Mouse (Mus musculus) embryonic stem cell, embryonic (primary cell): Measurements from ENCODE around the gene Gm21992.

Source experiments
- CTCF ChIA-PET, 4 experiments: fragments of 300-600 bp in 2 of 4; fragments of 350-600 bp in 2 of 4; sonication (Branson Sonifier 250); formaldehyde crosslinking; loops; one replicate each; lab custom pipeline; 2022; ENCODE audit warnings: inconsistent platforms in 2 of 4; lab: Charles Lee
- POLR2A ChIA-PET, 4 experiments: fragments of 300-600 bp in 2 of 4; fragments of 350-600 bp in 2 of 4; sonication (Branson Sonifier 250); formaldehyde crosslinking; loops; one replicate each; lab custom pipeline; 2022; ENCODE audit warnings: antibody characterized with exemption in 4 of 4, inconsistent platforms in 1 of 4; lab: Charles Lee

Gm21992 gene

DNA sequence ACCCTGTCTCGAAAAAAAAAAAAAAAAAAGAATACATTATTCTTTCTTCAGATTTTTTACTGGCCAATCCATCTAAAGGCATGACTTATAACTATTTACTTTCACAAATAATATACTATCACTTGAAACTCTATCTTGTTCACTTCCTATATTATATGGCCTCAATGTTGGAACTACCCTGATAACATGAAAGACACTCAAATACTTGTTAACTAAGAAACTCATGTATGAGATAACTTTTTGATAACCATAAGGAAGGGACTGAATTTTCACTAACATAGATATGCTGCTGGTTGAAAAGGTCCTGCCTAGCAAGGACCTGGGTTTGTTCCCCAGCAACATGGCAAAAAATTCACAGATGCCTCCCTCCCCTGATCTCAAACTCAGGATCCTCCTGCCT, 15.5 kb downstream of the Gm21992 start:
- ChIA-PET CTCF (no interaction called here), POLR2A (interaction anchor here in 3 of 4 experiments (1.4 to 28.5 kb wide), 10 partner anchors 6 to 228 kb away, joined by 3 to 1124 read pairs (median 70); partner anchors contain the start of genes Gm21992 (in 3 of the 3), Rbm14 (in 3 of the 3), Rbm4 (in 1 of the 3) and Slc29a2 (in 1 of the 3))

DNA sequence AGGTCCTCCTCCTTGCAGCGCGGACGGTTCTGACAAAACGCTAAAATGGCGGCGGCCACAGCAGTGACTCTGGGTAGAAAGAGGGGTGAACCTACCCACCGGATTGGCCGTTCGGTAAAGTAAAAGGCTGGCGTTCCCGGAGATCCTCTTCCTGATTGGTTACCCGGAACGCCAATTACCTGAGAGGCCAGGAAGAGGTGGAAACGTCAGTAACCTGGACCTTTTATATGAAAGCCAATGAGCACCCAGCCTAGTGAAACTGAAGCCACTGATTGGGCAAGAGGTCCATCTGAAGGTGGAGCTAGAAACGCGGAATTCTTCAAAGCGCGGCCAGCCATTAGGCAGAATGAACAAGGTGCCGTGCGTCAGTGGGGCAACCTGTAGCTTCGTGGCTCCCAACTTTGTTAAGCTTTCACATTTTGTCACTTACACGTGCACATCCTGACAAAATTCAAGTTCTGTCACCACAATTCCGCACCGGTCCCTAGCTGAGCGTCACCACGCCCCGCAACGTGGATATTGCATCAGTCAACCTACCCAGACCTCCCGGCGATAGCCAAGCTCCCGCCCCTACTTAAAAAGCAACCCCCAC, 17.5 kb downstream of the Gm21992 start, which contains the start of gene Rbm4:
Gene Rbm4 (minus strand): TSS at position 71 of the 592 bp plus-strand sequence.
- CTCF ChIA-PET: interaction anchor here in 2 of 4 experiments (0.6 to 1.5 kb wide), 4 partner anchors 19 to 256 kb away, joined by 3 to 17 read pairs (median 4); partner anchors contain the start of genes Gm21992 (in 1 of the 2), Rbm14 (in 1 of the 2) and Rin1 (in 1 of the 2)
- POLR2A ChIA-PET: interaction anchor here (0.6 to 28.5 kb wide), 69 partner anchors 4 to 461 kb away, joined by 3 to 1124 read pairs (median 4); partner anchors contain the start of genes Rbm14 (in 4 of the 4), Dpp3 (in 3 of the 4), Gm21992 (in 3 of the 4) and Ccdc87 (in 2 of the 4)

DNA sequence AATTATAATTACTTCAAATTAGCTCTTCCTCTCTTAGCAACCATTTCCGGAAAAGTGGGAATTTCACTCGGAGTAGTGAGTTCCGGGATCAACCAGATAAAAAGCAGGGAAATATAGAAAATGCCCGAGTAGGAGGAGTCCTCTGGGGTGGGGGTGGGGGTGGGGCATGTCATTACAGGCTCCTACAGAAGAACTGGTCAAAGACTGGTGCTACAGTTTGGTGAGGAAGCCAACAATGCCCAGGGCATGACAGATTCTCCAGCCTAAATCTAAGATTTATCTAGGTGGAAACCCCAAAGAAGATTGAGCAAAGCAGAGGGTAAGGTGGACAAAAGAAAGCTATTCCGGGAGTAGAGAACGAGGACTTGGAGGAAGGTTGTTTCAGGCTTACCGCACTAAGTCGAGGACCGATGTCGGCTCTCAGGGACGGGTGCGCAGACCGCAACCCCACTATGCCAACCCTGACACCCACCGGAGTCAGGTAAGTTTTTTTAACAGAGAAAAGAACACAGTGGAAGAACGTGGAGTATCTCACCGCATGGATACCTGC, 18.1 kb downstream of the Gm21992 start:
- ChIA-PET CTCF (interaction anchor here in 2 of 4 experiments (0.5 to 1.5 kb wide), 5 partner anchors 10 to 1176 kb away, joined by 3 to 17 read pairs (median 4); partner anchors contain the start of genes Gm21992 (in 1 of the 2) and Rbm14 (in 1 of the 2)), POLR2A (interaction anchor here (0.6 to 28.5 kb wide), 64 partner anchors 3 to 761 kb away, joined by 3 to 1124 read pairs (median 5); partner anchors contain the start of genes Rbm14 (in 4 of the 4), Gm21992 (in 3 of the 4), Ccdc87 (in 2 of the 4) and Ccs (in 2 of the 4))

DNA sequence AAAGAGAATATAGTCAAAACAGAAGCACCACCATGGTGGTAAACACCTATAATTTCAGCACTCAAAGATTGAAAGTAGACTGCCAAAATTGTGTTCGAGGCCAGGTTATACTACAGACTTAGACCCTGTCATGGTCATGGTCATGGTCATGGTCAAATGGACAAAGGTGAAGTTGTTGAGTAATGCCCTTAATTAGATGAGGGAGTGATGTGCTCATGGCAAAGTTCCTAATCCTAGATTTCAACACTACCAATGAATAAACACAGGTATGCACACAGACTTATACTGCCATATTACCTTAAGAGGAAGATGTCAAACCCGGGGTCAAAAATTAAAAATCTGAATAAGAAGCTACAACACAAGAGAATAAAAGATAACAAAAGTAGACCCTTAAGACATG, 25.1 kb downstream of the Gm21992 start:
- CTCF ChIA-PET: interaction anchor here in 2 of 4 experiments (0.6 to 1.9 kb wide), 2 partner anchors 27 to 43 kb away, joined by 6 to 8 read pairs; no protein-coding TSS in a partner anchor
- POLR2A ChIA-PET: interaction anchor here in 3 of 4 experiments (0.6 to 28.5 kb wide), 14 partner anchors 8 to 259 kb away, joined by 3 to 1124 read pairs (median 22); partner anchors contain the start of genes Gm21992 (in 2 of the 3), Rbm14 (in 2 of the 3), Rbm4 (in 2 of the 3) and Rbm4b (in 2 of the 3)

DNA sequence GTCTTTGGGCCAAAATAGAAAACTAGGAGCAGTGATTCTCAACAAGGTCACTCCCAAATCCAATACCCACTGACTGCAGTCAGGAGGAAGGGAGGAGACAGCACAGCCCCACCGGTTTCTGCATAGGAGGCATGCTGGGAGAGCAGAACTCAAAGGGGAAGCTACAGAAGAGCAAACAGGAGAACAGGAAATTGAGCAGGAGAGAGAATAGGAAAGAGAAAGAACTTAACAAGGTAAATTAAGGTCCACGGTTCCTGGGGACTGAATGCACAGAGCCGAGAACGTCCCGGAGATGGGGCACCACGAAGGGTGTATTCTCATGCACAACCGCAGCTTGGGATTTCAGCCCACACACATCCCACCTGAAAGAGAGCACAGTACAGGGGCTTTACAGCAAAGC, 26.2 kb downstream of the Gm21992 start:
- ChIA-PET CTCF (interaction anchor here in 1 of 4 experiments (1.0 kb wide), 1 partner anchor 28 kb away, joined by 4 read pairs; no protein-coding TSS in a partner anchor), POLR2A (interaction anchor here (0.6 to 28.5 kb wide), 22 partner anchors 9 to 69 kb away, joined by 3 to 1124 read pairs (median 4); partner anchors contain the start of genes Rbm4 (in 4 of the 4), Gm21992 (in 3 of the 4), Rbm14 (in 3 of the 4) and Rbm4b (in 2 of the 4))

DNA sequence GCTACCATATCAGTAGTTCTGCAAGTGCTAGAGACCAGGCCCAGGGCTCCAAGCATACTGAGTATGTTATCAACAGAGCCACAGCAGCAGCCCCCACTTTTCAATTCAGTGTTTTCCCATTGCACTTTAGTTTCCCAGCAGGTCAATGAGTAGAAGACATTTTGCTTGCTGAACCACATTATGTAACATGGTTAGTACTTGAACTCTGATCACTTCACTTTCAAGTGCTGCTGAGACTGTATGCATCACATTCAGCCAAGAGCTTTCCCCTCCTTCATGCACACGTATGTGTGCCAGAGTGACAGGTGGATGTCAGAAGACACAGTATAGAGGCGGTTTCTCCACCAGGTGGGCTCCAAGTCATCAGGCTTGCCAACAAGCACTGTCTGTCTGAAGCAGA, 28.5 kb downstream of the Gm21992 start:
- POLR2A ChIA-PET: interaction anchor here (0.7 to 28.5 kb wide), 19 partner anchors 8 to 865 kb away, joined by 3 to 1124 read pairs (median 6); partner anchors contain the start of genes Rbm4 (in 3 of the 4), Gm21992 (in 2 of the 4), Rbm14 (in 2 of the 4) and Ccdc87 (in 1 of the 4)
- CTCF ChIA-PET: interaction anchor here in 1 of 4 experiments (1.3 kb wide), 1 partner anchor 183 kb away, joined by 3 read pairs; no protein-coding TSS in a partner anchor

DNA sequence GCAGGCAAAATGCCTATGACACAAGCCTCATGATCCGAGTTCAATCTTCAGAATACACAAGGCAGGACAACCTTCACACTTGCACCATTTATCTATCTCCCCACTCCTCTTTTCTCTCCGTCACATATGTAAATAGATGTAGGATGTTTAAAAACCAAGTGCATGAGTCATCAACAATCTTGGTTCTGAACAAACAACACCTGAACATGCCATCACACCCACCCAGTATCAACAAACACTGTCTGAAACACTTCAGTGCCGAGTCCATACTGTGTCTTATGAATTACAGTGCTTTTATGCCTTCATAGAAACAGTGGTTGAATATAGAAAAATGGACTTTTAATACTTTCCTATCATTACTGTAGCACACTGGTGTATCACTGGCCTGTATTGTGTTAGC, 38.6 kb downstream of the Gm21992 start:
- ChIA-PET CTCF (interaction anchor here in 1 of 4 experiments (1.2 kb wide), 1 partner anchor 332 kb away, joined by 3 read pairs; no protein-coding TSS in a partner anchor), POLR2A (interaction anchor here in 2 of 4 experiments (0.7 to 2.8 kb wide), 10 partner anchors 10 to 39 kb away, joined by 4 to 36 read pairs (median 6); partner anchors contain the start of genes Gm21992 (in 1 of the 2), Rbm14 (in 1 of the 2) and Rbm4 (in 1 of the 2))

DNA sequence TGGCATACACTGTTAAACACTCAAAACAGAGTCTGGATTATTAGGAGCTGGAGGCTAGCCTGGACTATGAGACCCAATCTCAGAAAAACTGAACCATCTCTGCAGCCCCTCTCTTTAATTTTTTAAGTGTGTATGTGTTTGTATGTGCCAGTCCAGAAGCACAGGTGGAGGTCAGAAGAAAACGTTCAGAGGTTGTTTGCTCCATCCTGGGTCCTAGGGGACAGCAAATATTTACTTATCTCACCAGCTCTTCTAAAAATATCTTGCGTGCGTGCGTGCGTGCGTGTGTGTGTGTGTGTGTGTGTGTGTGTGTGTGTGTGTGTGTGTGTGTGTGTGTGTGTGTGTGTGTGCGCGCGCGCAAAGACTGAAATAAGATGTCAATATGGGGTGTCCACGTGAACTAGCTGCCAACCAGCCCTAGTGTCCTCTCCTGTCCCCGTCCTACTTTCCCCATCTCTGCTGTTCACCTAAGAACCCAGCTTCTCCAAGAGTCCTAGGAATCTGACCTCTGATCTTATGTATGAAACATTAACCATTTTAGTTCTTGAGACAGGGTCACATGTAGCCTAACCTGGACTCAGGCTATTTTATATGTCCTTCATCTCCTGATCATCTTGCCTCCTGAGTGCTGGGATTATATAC, 43.8 kb downstream of the Gm21992 start:
- ChIA-PET CTCF (interaction anchor here in 1 of 4 experiments (0.5 kb wide), 1 partner anchor 77 kb away, joined by 3 read pairs; no protein-coding TSS in a partner anchor), POLR2A (interaction anchor here (0.6 to 6.8 kb wide), 20 partner anchors 11 to 151 kb away, joined by 3 to 148 read pairs (median 5); partner anchors contain the start of genes Gm21992 (in 2 of the 4), Rbm14 (in 2 of the 4), Rbm4 (in 2 of the 4) and Rbm4b (in 2 of the 4))

DNA sequence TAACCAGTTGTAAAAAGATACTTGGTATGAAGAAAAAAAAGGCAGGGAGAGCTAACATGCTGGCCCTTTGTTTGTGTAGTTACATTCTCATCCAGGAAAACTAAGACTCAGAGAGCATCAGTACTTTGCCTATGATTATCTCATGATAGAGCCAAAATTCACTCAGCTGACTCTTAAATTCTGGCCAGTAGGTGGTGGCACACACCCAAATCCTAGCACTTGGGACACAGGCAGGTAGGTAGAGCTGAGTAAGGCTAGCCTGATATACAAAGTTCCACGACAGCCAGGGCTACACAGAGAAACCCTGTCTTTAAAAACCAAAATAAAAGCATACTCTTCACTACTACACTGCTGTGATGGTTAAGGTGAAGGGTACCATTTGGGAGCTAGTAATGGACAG, 48.5 kb downstream of the Gm21992 start:
- POLR2A ChIA-PET: interaction anchor here in 3 of 4 experiments (0.5 to 8.3 kb wide), 23 partner anchors 9 to 200 kb away, joined by 3 to 64 read pairs (median 5); partner anchors contain the start of genes Gm21992 (in 2 of the 3), Rbm14 (in 2 of the 3), Rbm4 (in 2 of the 3) and Rce1 (in 1 of the 3)

DNA sequence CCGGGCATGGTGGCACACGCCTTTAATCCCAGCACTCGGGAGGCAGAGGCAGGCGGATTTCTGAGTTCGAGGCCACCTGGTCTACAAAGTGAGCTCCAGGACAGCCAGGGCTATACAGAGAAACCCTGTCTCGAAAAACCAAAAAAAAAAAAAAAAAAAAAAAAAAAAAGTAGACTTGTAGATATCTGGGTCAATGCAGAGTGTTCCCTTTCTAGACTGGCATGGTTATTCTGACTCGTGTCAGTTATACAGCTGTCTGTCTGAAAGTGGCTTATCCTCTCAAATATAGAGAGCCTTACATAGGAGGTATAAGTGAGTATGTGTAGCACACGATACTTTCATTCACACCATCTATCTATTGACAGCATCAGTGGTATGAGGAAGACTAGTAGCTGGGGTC, 50.9 kb downstream of the Gm21992 start:
- POLR2A ChIA-PET: interaction anchor here in 3 of 4 experiments (0.6 to 8.3 kb wide), 15 partner anchors 11 to 137 kb away, joined by 3 to 64 read pairs (median 4); partner anchors contain the start of genes Gm21992 (in 1 of the 3), Rbm14 (in 1 of the 3), Rbm4 (in 1 of the 3) and Rce1 (in 1 of the 3)

More for the DNA sequence above, 48.5 kb downstream of the Gm21992 start:
- CTCF ChIA-PET: interaction anchor here in 2 of 4 experiments (0.6 to 3.0 kb wide), 6 partner anchors 49 to 310 kb away, joined by 3 to 11 read pairs (median 4); partner anchors contain the start of genes Bbs1 (in 1 of the 2), Gm21992 (in 1 of the 2) and Rbm14 (in 1 of the 2)

DNA sequence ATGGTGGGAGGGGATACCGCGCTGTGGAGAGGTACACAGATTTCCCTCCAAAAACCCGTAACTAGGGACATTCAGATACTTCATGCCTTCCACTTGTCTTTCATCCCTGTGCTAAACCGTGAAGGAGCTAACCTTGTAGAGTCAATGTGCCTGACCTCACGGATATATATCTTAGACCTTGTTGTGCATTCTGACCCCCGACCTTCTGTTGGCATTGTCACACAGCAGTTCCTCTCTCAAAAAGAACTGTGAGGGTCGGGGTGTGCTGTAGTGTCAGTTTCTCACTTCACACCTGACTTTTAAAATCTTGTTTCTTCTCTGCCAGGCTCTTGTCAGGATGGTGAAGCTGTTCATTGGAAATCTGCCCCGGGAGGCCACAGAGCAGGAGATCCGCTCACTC, 54.5 kb downstream of the Gm21992 start:
- POLR2A ChIA-PET: interaction anchor here in 3 of 4 experiments (0.6 to 8.3 kb wide), 47 partner anchors 8 to 316 kb away, joined by 3 to 64 read pairs (median 5); partner anchors contain the start of genes Gm21992 (in 3 of the 3), Rbm14 (in 3 of the 3), Ccdc87 (in 2 of the 3) and Ccs (in 2 of the 3)
- CTCF ChIA-PET: interaction anchor here in 2 of 4 experiments (0.5 to 2.3 kb wide), 11 partner anchors 14 to 259 kb away, joined by 3 to 13 read pairs (median 4); partner anchors contain the start of genes Actn3 (in 1 of the 2), Gm21992 (in 1 of the 2), Rbm14 (in 1 of the 2) and Rbm4 (in 1 of the 2)

More for the DNA sequence above, 50.9 kb downstream of the Gm21992 start:
- CTCF ChIA-PET: interaction anchor here in 3 of 4 experiments (0.6 to 3.0 kb wide), 3 partner anchors 52 to 159 kb away, joined by 4 to 13 read pairs (median 11); partner anchors contain the start of genes Gm21992 (in 1 of the 3) and Rbm14 (in 1 of the 3)

DNA sequence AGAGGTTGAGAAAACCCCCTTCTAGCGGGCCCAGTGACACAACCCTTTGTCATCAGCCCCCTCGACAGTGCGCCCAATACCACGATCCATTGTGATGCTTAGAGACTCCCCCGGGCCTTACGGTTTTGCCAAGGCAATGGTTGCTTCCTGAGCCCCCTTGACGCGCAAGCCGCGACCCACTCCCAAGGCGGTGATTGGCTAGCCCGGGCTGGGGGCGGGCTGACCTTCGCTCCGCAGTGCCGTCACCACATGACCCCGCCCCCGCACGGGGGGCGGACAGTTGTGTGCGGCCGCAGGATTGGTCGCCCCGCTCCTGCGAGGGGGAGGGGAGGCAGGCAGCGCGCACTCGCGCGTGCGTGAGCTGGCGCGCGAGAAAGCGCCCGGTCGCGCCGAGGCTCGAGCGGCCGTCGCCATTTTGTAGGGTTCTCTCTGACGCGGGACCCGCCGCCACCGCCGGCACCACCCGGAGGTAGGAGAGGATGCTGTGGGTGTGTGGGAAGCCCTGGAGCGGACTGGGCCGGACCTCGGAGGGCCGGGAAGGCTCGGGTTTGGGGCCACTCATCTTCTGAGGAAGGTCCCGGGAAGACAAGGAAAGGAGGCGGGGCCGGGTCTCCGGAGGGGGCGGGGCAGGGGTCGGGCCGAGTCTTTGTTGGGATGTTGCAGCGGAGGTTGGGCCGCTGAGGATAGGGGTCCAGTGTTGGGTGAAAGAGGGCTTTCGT, 55.1 kb downstream of the Gm21992 start, which contains the start of gene Rbm4b:
Gene Rbm4b (plus strand): TSS at position 305 of the 719 bp plus-strand sequence.
- POLR2A ChIA-PET: interaction anchor here (0.6 to 8.3 kb wide), 63 partner anchors 9 to 1126 kb away, joined by 3 to 64 read pairs (median 5); partner anchors contain the start of genes Gm21992 (in 3 of the 4), Rbm14 (in 3 of the 4), Bbs1 (in 2 of the 4) and Ccdc87 (in 2 of the 4)

DNA sequence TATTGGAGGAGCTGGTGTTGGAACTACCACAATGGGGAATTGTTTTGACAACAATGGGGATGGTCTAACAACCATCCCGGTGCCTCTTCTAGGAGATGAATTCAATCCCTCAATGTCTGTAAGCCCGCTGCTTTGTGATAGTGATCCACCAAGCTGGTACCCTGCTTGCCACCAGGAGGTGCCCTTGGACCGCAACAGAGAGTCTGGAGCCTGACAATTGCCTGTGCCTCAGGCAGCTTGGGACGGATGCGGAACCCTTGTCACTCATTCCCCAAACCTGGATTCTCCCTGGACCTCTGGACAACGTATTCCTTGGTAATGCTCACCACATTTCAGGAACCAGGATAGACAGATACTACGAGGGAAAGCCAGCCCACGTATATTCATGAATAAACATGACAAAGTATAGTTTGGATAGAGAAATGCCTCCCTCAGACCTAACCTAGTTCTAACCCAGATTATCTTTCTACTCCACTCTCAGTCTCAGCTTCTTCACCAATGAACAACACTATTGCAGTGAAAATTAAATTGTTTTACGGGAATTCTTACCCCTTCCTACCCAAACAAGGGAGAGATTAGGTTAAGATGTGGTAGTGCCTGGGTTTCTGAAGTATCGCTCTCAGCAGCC, 55.7 kb downstream of the Gm21992 start:
- POLR2A ChIA-PET: interaction anchor here (0.7 to 8.3 kb wide), 55 partner anchors 9 to 315 kb away, joined by 3 to 64 read pairs (median 5); partner anchors contain the start of genes Gm21992 (in 3 of the 4), Rbm14 (in 3 of the 4), Bbs1 (in 2 of the 4) and Mrpl11 (in 2 of the 4)
- CTCF ChIA-PET: interaction anchor here (0.5 to 2.3 kb wide), 34 partner anchors 12 to 300 kb away, joined by 3 to 17 read pairs (median 4); partner anchors contain the start of genes AC124502.3 (in 1 of the 4), Actn3 (in 1 of the 4), B4gat1 (in 1 of the 4) and Gm21992 (in 1 of the 4)

More for the DNA sequence above, 55.1 kb downstream of the Gm21992 start, which contains the start of gene Rbm4b:
- CTCF ChIA-PET: interaction anchor here (0.5 to 2.3 kb wide), 36 partner anchors 13 to 300 kb away, joined by 3 to 17 read pairs (median 4); partner anchors contain the start of genes AC124502.3 (in 1 of the 4), Actn3 (in 1 of the 4), B4gat1 (in 1 of the 4) and Gm21992 (in 1 of the 4)

DNA sequence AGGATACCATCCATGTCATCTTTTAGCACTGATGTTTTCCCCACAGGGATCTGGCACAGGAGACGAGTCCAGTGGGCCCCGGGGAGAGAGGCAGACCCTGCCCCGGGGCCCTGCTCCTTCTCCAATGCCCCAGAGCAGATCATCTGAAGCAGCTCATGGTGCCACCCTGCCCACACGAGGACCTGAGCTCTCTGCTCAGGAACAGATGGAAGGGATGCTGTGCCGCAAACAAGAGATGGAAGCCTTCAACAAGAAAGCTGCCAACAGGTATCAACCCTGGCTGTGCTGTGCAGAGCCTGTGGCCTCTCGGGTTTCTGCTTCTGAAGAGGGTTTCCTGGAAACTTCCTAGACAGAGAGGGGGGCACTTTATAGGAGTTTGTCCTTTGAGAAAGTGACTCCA, 61.4 kb downstream of the Gm21992 start:
- POLR2A ChIA-PET: interaction anchor here in 2 of 4 experiments (1.0 to 6.2 kb wide), 3 partner anchors 11 to 160 kb away, joined by 3 to 26 read pairs (median 4); no protein-coding TSS in a partner anchor

More for the DNA sequence above, 61.4 kb downstream of the Gm21992 start:
- CTCF ChIA-PET: interaction anchor here in 1 of 4 experiments (0.8 kb wide), 1 partner anchor 103 kb away, joined by 3 read pairs; no protein-coding TSS in a partner anchor
